In the genomic region with DNA sequence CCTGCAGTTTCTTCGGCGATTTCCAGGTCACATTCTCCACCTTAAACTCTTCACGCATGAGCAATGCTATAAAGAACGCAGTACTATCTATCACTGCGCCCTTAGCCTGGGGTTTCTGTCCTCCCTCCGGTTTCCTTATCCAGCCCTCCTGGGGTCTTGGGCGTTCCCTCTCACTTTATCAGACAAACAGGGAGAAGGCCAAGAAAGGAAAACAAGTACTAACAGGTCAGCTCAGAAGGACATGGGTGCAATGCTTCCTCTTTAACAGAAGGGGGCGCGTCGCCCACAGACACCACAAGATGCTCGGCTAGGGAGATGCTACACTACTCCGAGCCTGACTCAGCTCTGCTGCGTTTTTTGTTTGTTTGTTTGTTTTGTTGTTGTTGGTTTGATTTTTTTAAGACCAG, we compare ENCODE assay signal across 8 mouse cellular contexts. TPM values are rescaled to one million over a fixed set of nuclear protein-coding genes. Genes with fewer than 3 reads are reported as not detected.
DNase-seq lines count a peak whose midpoint lies in the region; ATAC-seq and TF ChIP-seq lines count a peak whose summit lies in the region.

No protein-coding gene starts in this region.

- 18% methylated on average over 13 of the region's 13 CpGs for WGBS in lung, postnatal 0 days
- WGBS in olfactory bulb, adult 2 months = 24% methylated on average over 13 of the region's 13 CpGs

- H3K4me1 ChIP-seq in lung, postnatal 0 days (ENCODE audit: insufficient read depth, low read depth, low read length) = peaks cover 3% of the 10 kb centered on the region; the same call in 1 of the 2 replicates
- peaks cover 7% of the 10 kb centered on the region for H3K4me1 ChIP-seq in olfactory bulb, adult 2 months (ENCODE audit: control insufficient read depth, insufficient read depth, low read length)

- no peak overlapping the region for H3K4me2 ChIP-seq in lung, postnatal 0 days (replicated peaks; ENCODE audit: low read depth, low read length)

- no peak for TF ChIP-seq EP300 in lung, postnatal 0 days (IDR thresholded peaks at IDR 0.05)

- peak; percentile 35 to 50 for DNase-seq in cerebellum, adult 18-20 months
- no peak for DNase-seq in cerebellum, adult 8-10 months
- peak; percentile 70 for DNase-seq in lung, postnatal 0 days (ENCODE audit: low spot score)
- no peak for DNase-seq in lung, postnatal 14 days
- DNase-seq in urinary bladder, adult 18-20 months (ENCODE audit: low spot score in 2 of 2) = no peak
- DNase-seq in layer of hippocampus, postnatal 25 days (ENCODE audit: extremely low spot score in 1 of 2, low spot score in 1 of 2) = no peak

- TF ChIP-seq POLR2A in olfactory bulb, adult 2 months (IDR thresholded peaks at IDR 0.05; ENCODE audit: insufficient read depth, low read depth, low read length) = no peak

- peak; percentile 85 for TF ChIP-seq CTCF in lung, postnatal 0 days (IDR thresholded peaks at IDR 0.05)
- peak; percentile 47; the same call in 1 of the 2 replicates for TF ChIP-seq CTCF in olfactory bulb, adult 2 months (IDR thresholded peaks at IDR 0.05; ENCODE audit: insufficient read depth, low read depth, low read length)

- H3K9ac ChIP-seq in lung, postnatal 0 days (replicated peaks; ENCODE audit: low read depth) = no peak overlapping the region

- H3K36me3 ChIP-seq in lung, postnatal 0 days (ENCODE audit: insufficient read depth, low read length) = no peaks in the 10 kb centered on the region

- H3K27me3 ChIP-seq in lung, postnatal 0 days (replicated peaks; ENCODE audit: insufficient read depth, low read length) = no peaks in the 10 kb centered on the region

- no peak overlapping the region for H3K4me3 ChIP-seq in lung, postnatal 0 days (ENCODE audit: low read depth, low read length)
- no peak overlapping the region for H3K4me3 ChIP-seq in olfactory bulb, adult 2 months (ENCODE audit: insufficient read depth, low read depth, low read length)

- H3K27ac ChIP-seq in lung, postnatal 0 days (ENCODE audit: low read length) = no peak overlapping the region
- no peak overlapping the region for H3K27ac ChIP-seq in olfactory bulb, adult 2 months (ENCODE audit: insufficient read depth, low read depth, low read length)

- H3K9me3 ChIP-seq in lung, postnatal 0 days (ENCODE audit: low read length) = no peaks in the 10 kb centered on the region

- ATAC-seq in lung, postnatal 0 days = peak; percentile 31; the same call in 1 of the 2 replicates
- ATAC-seq in erythroblast, adult 5-6 weeks (replicated peaks; ENCODE audit: low FRiP score, poor library complexity, severe bottlenecking) = peak; percentile 60

RNA-seq across cellular contexts. Expression of a gene that starts 11.3 kb away (rescaled TPM):
- 88.3 and 112 TPM in 2 replicates for polyA plus RNA-seq in lung, postnatal 0 days (2015; fragmentation: Nextera tagmentation; extraction: Ambion mirVana)
- total RNA-seq in erythroblast, adult 5-6 weeks (2015; ENCODE audit: low replicate concordance) = 2.1 TPM in 1 of 2 replicates, not detected in the other
- total RNA-seq in erythroblast, adult 5-6 weeks (2017; ENCODE audit: low replicate concordance) = not detected in 2 replicates
- not detected in 2 replicates for polyA plus RNA-seq in olfactory bulb, adult 2 months (2012; ENCODE audit: insufficient read depth, insufficient read length, low replicate concordance, missing spikeins)
- 100 to 1,000 TPM; 108 to 111 TPM for total RNA-seq in layer of hippocampus, postnatal 25 days (2021)

RNA-seq across cellular contexts. Expression of a gene that starts 11.3 kb away (rescaled TPM):
- polyA plus RNA-seq in lung, postnatal 0 days (2015; fragmentation: Nextera tagmentation; extraction: Ambion mirVana) = 0.25 and 0.50 TPM in 2 replicates
- total RNA-seq in erythroblast, adult 5-6 weeks (2015; ENCODE audit: low replicate concordance) = not detected in 2 replicates
- not detected in 2 replicates for total RNA-seq in erythroblast, adult 5-6 weeks (2017; ENCODE audit: low replicate concordance)
- not detected in 2 replicates for polyA plus RNA-seq in olfactory bulb, adult 2 months (2012; ENCODE audit: insufficient read depth, insufficient read length, low replicate concordance, missing spikeins)
- total RNA-seq in layer of hippocampus, postnatal 25 days (2021) = 1 to 10 TPM; 1.2 to 1.4 TPM

RNA-seq across cellular contexts. Expression of a gene that starts 18.1 kb away (rescaled TPM):
- 24.7 and 26.6 TPM in 2 replicates for polyA plus RNA-seq in lung, postnatal 0 days (2015; fragmentation: Nextera tagmentation; extraction: Ambion mirVana)
- not detected in 2 replicates for total RNA-seq in erythroblast, adult 5-6 weeks (2015; ENCODE audit: low replicate concordance)
- total RNA-seq in erythroblast, adult 5-6 weeks (2017; ENCODE audit: low replicate concordance) = 1.3 TPM in 1 of 2 replicates, not detected in the other
- not detected in 2 replicates for polyA plus RNA-seq in olfactory bulb, adult 2 months (2012; ENCODE audit: insufficient read depth, insufficient read length, low replicate concordance, missing spikeins)
- total RNA-seq in layer of hippocampus, postnatal 25 days (2021) = 10 to 100 TPM in 1 of 2 experiments, 1 to 10 TPM in 1; 9.2 to 12.9 TPM

Comparison
In these comparisons a context has a peak if more than half of its experiments do, and no peak if none do; other contexts are left out.
1. DNase-seq: peak in cerebellum, adult 18-20 months (2 of 2) and lung, postnatal 0 days (single experiment); none in cerebellum, adult 8-10 months (single experiment), lung, postnatal 14 days (single experiment), urinary bladder, adult 18-20 months (0 of 2) and layer of hippocampus, postnatal 25 days (0 of 2).
2. RNA of a gene that starts 11.3 kb away (total RNA-seq): 108 to 111 TPM in layer of hippocampus, postnatal 25 days; 2.1 TPM in erythroblast, adult 5-6 weeks; every median in the first group is over 10 times any median in the second.
3. RNA of a gene that starts 18.1 kb away (total RNA-seq): 9.2 to 12.9 TPM in layer of hippocampus, postnatal 25 days; 1.3 TPM in erythroblast, adult 5-6 weeks; every median in the first group is over 4 times any median in the second.